Mouse (Mus musculus): ENCODE results near the gene Nxnl1.

The Nxnl1 gene

DNA sequence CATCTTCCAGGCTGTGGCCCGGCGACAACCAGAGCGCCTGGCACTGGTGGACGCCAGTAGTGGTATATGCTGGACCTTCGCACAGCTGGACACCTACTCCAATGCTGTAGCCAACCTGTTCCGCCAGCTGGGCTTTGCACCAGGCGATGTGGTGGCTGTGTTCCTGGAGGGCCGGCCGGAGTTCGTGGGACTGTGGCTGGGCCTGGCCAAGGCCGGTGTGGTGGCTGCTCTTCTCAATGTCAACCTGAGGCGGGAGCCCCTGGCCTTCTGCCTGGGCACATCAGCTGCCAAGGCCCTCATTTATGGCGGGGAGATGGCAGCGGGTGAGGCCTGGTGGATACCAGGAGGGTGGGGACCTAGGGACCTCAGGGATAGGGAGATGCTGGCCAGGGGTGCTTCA is 13.1 kb upstream of the Nxnl1 start:
- DNase-seq: no peak

DNA sequence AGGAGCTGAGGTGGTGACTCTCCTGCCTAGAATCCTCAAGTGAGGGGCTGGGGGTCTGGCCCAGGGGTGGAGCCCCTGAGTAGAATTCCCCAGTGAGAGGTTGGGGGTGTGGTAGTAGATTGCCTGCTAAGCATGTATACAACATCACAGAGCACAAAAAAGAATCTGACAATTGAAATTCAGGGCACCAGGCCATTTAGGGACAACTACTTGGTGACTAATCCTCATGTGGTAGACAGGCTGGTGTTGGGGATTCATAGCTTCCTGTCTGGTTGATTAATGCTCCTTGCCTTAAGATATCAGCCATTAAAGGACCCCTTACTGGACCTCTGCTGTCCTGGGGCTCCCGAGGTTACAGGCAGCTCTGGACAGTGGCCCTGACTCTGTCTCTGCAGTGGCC is 12.6 kb upstream of the Nxnl1 start:
- DNase-seq: no peak

DNA sequence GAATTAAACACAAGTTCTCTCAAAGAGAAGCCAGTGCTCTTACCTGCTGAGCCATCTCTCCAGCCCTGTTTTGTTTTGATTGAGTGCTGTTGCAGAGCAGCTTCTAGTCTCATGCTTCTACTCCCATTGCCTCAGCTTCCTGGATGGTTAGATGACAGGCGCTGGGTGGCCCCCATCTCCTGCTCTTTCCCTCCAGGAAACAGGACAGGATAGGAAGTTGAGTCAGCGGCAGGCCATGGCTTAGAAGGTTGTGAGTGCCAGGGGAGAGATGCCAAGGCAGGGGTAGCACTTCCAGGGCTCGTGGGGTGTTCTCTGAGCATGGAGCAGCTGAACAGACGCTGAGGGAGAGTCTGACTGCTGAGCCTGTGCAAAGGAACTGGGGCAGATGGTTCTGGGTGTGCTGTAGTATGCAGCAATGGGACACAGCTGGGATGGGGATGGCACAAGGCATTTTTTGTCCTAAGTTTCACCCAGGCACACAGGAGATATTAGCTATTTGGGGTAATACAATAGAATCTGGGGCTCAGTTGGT is 11.5 kb upstream of the Nxnl1 start:
- no peak for DNase-seq

DNA sequence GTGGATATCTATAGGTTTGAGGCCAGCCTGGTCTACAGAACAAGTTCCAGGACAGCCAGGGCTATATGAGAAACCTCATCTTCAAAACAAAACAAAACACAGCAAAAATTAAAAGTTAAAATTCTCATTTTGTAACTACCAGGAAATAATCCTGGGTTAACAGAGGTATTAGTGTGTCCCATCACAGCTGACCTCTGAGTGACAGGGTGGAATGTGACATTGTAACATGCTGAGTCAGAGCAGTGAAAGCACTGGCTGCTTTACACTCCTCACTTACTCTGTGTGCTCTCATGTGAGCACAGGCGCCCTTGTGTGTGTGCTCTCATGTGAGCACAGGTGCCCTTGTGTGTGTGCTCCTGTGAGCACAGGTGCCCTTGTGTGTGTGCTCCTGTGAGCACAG is 8.6 kb upstream of the Nxnl1 start:
- no peak for DNase-seq

DNA sequence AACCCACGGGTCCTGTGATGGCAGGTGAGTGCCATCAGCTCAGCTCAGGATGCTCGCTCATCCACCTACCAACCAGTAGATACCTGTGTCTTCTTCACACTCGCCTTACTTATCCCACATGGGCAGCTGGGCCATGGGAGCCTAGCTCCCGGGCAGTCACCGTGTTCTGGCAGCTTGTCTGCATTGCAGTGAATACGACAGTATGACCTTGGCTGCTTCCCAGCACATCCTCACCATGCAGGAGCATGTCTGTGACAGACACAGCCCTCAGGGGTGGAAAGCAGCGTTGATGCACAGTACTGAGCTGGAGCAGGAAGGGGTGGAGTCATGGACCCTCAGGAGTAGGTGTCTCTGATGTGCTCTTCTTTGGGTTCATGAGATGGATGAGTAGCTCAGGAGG is 8.0 kb upstream of the Nxnl1 start:
- DNase-seq: no peak

DNA sequence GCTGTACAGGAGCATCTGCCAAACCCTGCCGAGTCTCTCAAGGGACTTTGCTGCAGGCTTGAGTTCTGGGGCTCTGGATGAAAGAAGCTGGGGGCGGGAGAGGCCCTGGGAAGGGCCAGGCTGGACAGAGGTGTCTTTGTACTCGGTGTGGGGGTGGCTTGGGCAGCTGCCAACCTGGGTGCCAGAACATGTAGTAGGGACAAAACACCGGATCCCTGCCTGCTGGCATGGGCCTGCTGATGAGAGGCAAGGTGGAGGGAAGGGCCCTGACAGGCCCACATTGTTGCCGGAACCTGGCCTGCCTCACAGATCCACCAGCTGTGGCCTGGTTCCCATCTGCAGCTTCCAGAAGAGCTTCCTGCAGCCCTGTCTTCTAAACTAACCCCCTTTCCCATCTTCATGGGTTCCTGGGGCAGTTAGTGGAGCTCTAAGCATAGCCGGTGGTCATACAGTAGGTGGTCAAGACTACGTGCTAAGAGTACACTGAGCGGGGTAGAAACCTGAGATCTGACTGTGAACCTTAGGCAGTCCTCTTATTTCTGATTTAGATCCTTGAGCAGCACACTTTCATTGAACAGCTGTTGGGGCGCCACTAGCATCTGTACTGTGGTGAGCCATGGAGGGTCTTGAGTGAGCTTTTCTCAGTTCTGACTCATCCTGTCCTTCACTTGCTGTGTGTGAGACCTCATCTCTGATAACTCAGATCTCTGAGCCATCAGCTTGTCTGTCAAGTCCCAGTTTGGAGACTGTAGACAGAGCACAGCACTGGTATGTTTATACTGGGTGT is 6.6 kb upstream of the Nxnl1 start:
- DNase-seq: peak; percentile 82

DNA sequence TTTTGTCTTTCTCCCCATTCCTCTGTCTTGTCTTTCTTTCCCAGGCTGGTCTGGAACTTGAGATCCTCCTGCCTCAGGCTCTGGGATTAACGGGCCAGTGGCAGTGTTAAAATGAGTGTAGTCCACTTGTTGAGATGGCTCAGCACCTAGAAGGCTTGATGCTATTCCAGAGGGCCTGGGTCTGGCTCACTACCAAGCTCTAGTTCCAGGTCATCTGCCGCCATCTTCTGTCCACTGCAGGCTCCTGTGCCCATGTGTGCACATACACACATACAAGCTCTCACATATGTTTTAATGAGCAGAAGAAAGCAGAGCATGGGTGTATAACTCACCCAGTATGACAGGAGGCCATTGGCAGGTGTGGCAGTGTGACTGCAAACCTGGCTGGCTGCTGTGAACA is 5.7 kb upstream of the Nxnl1 start:
- DNase-seq: no peak

DNA sequence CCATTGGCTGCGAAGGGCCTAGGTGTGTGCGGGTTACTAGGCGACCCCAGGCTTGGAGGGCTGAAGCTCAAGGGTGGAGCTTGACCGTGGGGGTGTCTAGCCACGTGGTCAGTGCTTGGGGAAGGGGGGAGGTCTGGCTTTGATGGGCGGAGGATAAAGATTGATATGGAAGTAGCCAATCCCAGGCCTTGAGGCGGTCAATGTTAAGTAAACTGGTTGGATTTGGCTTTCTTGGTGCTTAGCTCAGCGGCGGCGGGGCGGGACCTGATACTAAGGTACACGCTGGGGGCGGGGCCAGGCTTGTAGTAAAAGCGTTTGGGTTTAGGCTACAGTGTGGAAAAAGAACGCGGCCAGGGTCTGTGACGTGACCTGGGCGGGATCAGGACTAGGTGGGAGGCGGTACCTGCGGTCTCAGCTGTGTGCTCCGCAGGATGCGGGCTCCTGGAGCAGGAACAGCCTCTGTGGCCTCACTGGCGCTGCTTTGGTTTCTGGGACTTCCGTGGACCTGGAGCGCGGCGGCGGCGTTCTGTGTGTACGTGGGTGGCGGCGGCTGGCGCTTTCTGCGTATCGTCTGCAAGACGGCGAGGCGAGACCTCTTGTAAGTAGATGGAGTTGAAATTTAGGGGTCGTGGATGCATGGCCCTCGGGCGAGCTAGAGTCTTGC is 4.0 kb upstream of the Nxnl1 start:
- DNase-seq: peak; percentile 96

DNA sequence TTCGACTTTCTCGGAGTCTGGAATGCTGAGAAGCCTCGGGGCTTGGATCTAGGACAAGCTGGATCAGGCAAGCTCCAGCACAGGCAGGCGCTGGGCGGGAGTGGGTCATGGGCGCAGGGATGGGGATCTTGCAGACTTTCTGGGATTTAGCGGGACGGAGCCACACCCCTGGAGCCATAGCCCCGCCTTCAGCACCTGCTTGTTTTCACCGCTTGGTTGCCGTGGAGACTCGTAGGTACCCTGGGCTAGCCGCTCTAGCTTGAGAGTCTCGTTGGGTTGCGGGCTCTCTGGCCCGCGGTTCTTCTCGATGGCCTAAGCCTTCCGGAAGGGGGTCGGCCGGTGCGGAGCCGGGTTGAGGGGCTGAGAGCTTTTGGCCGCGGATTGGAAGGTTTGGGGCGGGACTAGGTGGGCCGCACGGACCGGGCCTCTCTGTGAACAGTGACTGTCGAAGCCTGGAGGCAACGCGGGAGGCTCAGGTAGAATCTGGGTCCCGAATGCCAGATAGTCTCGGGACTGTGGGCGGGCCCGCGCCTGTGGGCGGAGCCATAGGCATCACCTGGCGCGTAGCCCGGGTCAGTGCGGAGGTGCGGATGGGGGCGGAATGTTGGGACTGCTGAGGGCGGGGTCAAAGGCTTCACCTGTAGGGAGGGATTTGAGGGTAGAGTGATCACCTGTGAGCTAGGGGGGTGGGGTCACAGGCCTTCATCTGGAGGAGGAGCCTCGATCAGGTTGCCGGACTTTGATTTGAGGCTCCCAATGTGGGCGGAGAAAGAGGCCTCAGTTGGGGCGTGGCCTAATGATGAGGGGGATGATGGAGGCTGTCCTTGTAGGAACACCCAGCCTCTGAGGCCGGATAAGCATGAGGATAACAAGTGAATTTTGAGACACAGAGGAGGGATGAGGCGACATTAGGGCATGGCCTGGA is 3.2 kb upstream of the Nxnl1 start:
- peak; percentile 77 for DNase-seq

DNA sequence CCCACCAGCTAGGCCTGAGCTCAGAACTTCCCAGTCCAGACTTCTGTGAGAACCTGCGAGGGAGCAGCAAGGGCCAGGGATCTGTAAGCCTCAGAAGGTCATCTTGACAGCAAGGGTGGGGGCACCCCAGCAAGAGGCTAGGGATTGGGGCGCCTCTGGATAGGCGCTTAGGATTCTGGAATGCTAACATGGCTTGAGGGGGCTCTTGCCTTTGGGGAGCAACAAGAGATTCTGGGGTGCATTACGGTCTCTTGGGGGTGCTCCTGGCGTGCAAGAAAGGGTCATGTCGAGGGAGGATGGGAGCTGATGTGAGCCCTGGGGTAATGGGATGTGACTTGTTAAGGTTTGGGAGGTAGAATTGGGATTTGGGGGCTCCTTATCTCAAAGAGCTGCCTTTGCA is 2.5 kb upstream of the Nxnl1 start:
- DNase-seq: no peak

DNA sequence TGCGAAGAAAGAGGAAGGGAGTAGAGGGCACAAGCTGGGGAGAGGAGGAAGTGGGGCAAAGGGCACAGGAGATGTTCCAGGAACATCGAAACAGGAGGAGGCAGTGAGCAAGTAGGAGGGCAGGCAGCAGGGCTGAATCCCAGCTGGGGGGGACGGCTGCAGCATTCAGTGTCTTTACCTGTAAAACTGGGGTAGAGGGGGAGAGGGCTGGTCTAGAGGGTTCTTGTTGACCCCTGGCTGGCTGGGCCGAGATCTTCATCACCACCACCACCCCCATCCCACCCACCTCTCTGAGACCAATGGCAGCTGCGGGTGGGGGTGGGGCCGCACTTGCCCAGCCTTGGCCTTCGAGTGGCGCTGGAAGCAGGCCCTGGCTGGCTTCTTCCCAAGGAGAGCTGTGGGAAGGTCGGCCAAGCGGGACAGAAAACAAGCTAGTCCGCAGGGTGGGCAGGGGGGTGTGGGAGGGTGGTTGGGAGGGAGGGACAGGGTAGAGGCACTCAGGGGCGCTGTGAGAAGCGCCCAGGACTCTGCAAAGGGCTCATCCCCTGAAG is 2.1 kb upstream of the Nxnl1 start, which contains the start of gene Slc27a1:
Gene Slc27a1, plus strand, starts transcription at position 496 of the 551 bp plus-strand sequence.
- peak; percentile 79 for DNase-seq

DNA sequence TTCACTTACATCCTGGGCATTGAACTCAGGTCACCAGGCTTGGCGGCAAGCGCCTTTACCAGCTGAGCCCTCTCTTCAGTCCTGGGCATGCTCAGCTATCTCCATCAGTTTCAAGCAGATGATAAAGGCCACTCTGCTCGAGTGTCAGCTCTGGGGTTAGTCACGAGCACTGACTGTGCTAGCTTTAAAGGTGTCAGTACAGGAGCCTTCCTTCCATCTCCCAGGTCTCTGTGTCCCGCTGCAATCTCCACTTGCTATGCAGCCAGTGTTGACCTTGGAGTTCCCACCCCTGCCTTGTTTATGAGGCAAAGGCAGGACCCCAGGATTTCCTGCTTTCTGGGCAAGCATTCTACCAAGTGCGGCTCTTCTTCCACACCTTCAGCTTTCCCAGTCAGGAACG is 1.2 kb upstream of the Nxnl1 start:
- no peak for DNase-seq

DNA sequence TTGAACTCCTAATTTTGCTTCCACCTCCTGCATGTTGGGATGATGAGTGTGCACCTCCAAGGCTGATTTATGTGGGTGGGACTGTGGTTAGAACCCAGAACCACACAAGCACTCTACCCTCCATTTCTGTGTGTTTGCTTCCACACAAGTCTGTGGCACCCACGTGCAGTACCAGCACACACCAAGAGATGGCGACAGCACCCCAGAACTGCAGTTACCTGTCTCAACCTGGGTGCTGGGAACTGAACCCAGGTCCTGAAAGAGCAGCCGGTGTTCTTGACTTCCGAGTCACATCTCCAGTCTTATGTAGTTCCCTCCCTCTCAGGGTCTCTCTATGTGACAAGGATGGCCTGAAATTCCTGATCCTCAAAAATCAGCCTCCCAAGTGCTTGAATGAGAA is 2.4 kb downstream of the Nxnl1 start:
- no peak for DNase-seq

DNA sequence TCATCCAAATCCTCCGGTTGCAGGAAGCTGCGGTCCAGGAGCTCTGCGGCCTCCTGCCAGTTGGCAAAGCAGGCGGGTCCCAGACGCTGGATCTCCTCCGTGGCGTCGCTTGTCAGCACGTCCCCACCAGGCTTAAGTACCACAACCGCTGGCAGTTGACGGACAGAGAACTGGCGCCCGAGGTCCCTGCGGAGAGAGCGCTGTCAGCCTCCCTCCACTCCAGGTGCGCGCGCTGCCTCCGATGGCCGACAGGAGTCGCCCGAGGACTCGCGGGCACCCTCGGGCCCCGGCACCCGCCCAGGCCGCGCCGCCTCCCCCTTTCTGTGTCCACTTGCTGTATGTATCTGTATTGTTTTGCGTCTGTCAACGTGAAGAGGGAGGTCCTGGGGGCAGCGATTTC is 3.6 kb downstream of the Nxnl1 start:
- peak; percentile 74 for DNase-seq

DNA sequence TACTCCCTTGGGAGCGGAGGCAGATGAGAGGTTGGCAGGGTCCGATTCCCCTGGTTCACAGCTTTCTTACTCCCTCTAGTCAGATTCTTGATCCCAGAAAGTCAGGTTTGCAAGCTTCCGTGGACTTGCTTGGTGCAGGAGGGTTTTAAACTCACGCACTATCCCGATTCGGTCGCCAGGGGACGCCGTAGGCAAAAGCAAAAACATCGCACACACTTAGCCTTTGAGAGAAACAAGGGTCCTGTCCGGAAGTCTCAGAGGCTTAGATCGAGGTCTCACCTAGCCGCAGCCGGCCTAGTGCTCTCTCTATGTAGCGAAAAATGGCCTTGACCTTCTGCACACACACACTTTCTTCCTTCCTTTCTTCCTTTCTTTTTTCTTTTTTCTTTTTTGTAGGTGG is 5.0 kb downstream of the Nxnl1 start:
- DNase-seq: peak; percentile 64

DNA sequence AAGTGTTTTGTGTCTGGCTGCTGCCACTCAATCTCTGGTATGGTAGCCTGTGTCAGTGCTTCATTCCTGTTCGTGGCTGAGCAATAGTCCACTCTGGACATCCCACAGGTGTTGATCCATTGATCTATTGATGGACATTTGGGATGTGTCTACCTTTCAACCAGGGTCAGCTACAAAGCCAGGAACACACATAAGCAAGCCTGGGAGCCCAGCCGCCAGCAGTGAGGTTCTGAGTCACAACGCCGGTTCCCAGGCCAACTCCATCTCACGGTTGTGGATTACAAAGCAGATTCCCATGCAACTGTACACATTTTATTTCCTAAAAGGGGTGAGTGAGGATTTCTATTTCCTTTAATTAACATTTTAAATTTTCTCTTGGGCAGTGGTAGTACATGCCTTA is 5.6 kb downstream of the Nxnl1 start:
- no peak for DNase-seq

DNA sequence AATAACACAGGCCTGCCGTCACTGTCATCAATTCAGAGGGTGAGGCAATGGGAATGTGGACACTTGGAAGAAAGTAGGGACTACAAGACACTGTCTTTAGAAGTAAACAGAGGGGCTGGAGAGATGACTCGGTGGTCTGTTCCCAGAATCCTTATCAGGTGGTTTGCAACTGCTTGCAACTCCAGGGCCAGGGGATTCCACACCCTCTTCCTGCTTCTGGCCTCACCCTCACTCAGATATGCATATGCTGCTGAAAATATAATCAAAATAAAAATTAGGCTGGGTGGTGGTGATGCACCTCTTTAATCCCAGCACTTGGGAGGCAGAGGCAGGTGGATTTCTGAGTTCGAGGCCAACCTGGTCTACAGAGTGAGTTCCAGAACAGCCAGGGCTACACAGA is 6.3 kb downstream of the Nxnl1 start:
- DNase-seq: no peak

DNA sequence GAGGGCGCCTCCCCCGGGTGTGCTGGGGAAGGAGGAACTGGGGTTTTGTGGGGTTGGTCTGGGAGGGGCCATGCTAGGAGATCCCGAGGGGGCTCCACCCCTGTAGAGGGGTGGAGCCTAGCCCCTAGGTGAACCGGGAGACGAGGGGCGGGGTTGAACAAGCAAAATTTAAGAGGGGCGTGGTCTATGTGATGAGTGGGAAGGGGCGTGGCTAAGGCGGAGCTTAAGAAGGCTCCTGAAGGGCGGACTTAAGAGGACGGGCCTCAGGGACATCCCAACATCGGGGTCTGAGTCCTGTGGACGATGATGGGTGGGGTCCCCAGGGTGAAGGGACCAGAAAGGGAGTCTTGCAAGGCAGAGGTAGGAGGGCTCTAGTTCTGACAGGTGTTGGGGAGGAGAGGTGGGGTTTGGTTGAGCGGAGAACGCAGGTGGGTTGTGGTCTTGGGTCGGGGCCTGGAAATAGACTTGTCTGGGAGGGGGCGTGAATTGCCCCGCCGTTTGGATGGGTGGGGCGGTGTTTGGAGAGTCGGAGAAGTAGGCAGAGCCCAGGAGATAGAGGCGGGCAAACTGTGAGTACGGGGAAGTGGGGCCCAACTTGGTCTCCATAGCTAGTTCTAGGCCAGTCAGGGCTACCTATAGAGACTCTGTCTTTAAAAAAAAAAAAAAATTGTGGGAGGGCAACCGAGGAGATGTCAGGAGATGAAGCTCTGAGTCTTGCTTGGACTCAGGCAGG is 7.3 kb downstream of the Nxnl1 start:
- DNase-seq: no peak

DNA sequence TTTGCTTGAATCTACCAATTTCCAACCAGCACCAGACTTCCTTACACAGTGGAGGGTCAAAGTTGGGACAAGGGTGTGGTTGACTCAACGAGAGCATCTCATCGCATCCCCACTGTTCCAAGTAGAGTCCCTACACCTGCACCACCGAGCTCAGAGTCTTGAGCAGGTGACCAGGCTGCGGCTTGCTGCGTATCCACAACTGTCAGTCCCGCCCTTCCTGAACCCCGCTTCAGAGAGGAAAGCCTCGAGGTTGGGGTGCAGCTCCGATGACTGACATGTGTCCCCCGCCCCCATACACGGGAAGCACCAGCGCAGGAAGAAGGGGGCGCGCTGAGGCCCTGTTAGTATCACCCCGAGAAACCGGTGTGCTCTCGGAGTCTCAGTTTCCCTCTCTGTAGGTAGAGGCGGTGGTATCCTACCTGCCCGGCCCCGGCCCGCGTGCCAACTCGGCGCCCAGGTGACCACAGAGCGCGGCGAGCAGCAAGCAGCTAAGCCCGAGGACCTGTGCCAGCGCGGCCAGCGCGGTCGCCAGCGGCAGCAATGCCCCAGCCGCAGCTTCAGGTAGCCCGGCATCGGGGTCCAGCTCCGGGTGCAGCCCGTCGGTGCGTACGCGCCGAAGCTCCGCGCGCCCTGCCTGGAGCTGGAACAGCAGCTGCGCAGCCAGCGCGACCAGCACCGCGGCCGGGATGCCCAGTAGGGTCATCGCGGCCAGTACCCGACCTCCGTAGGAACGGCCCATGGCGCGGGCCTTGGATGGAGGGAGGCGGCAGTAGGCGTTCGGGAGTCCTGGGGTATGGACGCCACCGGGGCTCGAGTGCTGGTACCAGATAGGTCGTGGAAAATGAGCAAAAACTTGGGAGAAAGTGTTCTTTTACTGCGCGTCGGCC is 8.1 kb downstream of the Nxnl1 start, which contains the start of gene Tmem221:
Gene Tmem221, minus strand, starts transcription at position 801 of the 887 bp plus-strand sequence.
- DNase-seq: no peak

DNA sequence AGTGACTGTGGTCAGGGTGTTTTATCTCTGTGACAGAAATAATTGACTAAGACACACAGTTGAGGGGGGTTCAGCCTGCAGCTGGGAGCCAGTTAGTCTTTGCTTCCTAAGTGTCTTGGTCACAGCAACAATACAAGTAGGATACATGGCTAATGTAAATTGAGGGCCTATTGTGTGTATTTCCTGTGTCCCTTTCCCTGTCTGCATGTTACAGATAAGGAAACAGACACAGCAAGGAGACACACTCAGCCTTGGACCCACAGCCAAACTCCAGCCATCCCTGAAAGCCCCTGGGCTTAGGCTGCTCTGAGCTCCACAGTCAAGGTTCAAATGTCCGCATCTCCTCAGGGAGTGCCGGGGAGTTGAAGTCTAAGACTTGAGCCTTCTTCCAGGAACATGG is 11.8 kb downstream of the Nxnl1 start:
- no peak for DNase-seq

DNA sequence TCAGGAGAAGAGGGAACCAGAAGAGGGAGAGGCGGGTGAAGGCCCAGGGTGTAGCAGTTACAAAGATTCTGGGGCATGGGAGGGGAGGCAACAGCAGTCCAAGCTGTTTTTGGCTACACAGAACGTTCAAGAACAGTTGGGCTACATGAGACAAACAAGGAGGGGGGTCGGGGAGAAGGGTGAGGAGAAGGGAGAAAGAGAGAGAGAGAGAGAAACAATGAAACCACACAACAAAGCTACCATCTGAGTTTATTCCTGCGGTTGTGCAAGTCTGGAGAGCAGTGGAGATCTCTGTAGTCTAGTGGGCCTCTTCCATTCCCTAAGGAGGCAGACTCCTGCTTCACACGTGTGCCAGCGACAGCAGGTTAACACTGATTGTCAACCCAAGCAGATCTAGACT is 12.4 kb downstream of the Nxnl1 start:
- DNase-seq: no peak

Data from right cerebral cortex, postnatal 4 days (tissue).